Mouse (Mus musculus) stomach, embryonic 16.5 days (tissue): ENCODE measurements around the gene Tbccd1. TPM values are rescaled to one million over a fixed set of nuclear protein-coding genes. Genes with fewer than 3 reads are reported as not detected.
A peak's percentile ranks its signal among the peaks of the same experiment; 100 is the strongest.

ENCODE experiments used
- ATAC-seq: fragments of 200-750 bp; cut with Nextera tagmentation; 2 replicates; pipeline ENCODE4 v1.8.0; 2017; ENCODE audit warnings: moderate number of reproducible peaks, moderate TSS enrichment; ENCODE audit not compliant: insufficient read depth, low FRiP score
- H3K27ac ChIP-seq: fragments of 300-500 bp; sonication (generic); 2 replicates; pipeline ENCODE4 v1.5.1; 2014; ENCODE audit warnings: low read length
- H3K27me3 ChIP-seq: fragments of 300-500 bp; sonication (generic); 2 replicates; pipeline ENCODE4 v1.6.1; 2014; ENCODE audit warnings: low read length, control low read depth, mixed read lengths; ENCODE audit not compliant: control insufficient read depth, insufficient read depth
- H3K36me3 ChIP-seq: fragments of 300-500 bp; sonication (generic); 2 replicates; pipeline ENCODE4 v1.6.1; 2014; ENCODE audit warnings: low read length; ENCODE audit not compliant: control insufficient read depth, insufficient read depth
- H3K4me1 ChIP-seq: fragments of 300-500 bp; sonication (generic); 2 replicates; pipeline ENCODE4 v1.6.1; 2014; ENCODE audit warnings: low read length, control low read depth, mixed read lengths; ENCODE audit not compliant: control insufficient read depth, insufficient read depth
- H3K4me2 ChIP-seq: fragments of 300-500 bp; sonication (generic); 2 replicates; pipeline ENCODE4 v1.6.1; 2014; ENCODE audit warnings: low read depth, low read length, mixed read lengths
- H3K4me3 ChIP-seq: fragments of 300-500 bp; sonication (generic); replicated peaks from 2 replicates; pipeline ENCODE4 v1.5.1; 2014; ENCODE audit warnings: mild to moderate bottlenecking, low read length
- H3K9ac ChIP-seq: fragments of 300-500 bp; sonication (generic); 2 replicates; pipeline ENCODE4 v1.6.1; 2014; ENCODE audit warnings: low read length
- H3K9me3 ChIP-seq: fragments of 300-500 bp; sonication (generic); replicated peaks from 2 replicates; pipeline ENCODE4 v1.6.1; 2016; ENCODE audit warnings: low read length, control low read depth; ENCODE audit not compliant: control insufficient read depth
- WGBS: fragments of 180-500 bp; shearing (Covaris S2); extraction: QIAGEN DNeasy Blood & Tissue Kit; methylation state at CpG from one replicate; pipeline ENCODE4 v1.1.7; 2014; 5-methylcytosine and 5-hydroxymethylcytosine counted together
- polyA plus RNA-seq: library from polyadenylated mRNA; unstranded; fragments of >200 nt; fragmentation: Nextera tagmentation; extraction: Ambion mirVana; gene quantifications from 2 replicates; pipeline ENCODE4 v1.2.1, GENCODE M21; 2015

Tbccd1 gene
- polyA plus RNA-seq, 1 experiment from 2014 or later = 29.8 TPM

GRCm38 (mm10) chr16:22844834-22845233, 12.6 kb downstream of the Tbccd1 start:
- 60% methylated on average over 5 of the region's 5 CpGs for WGBS
- Histone ChIP-seq H3K36me3 (no peaks in the 10 kb centered on the region), H3K27me3 (no peaks in the 10 kb centered on the region), H3K9ac (peak overlapping the region; percentile 82), H3K4me1 (peaks cover 17% of the 10 kb centered on the region; the same call in 1 of the 2 replicates), H3K9me3 (no peaks in the 10 kb centered on the region), H3K4me2 (peak overlapping the region; percentile 95), H3K27ac (peak overlapping the region; percentile 31), H3K4me3 (peak overlapping the region; percentile 58)
- ATAC-seq = no peak

GRCm38 (mm10) chr16:22844061-22844801, 13.2 kb downstream of the Tbccd1 start:
- Histone ChIP-seq H3K36me3 (no peaks in the 10 kb centered on the region), H3K9me3 (no peaks in the 10 kb centered on the region), H3K27me3 (no peaks in the 10 kb centered on the region), H3K4me2 (peak overlapping the region; percentile 95), H3K27ac (peak overlapping the region; percentile 31), H3K9ac (peak overlapping the region; percentile 82), H3K4me1 (peaks cover 17% of the 10 kb centered on the region; the same call in 1 of the 2 replicates), H3K4me3 (peak overlapping the region; percentile 58)
- 6% methylated on average over 26 of the region's 26 CpGs for WGBS
- peak; percentile 87 for ATAC-seq

- 74% methylated on average over 5 of the region's 5 CpGs for WGBS
- H3K36me3 ChIP-seq = 0 out of 2 replicates have a peak, but pooled peaks cover 2% of the 10 kb centered on the region
- H3K4me1 ChIP-seq = peaks cover 17% of the 10 kb centered on the region; the same call in 1 of the 2 replicates
- H3K27me3 ChIP-seq = no peaks in the 10 kb centered on the region
- peak; percentile 81; the same call in 1 of the 2 replicates for ATAC-seq
- H3K9me3 ChIP-seq = no peaks in the 10 kb centered on the region
- H3K4me3 ChIP-seq = no peak overlapping the region
- no peak overlapping the region for H3K27ac ChIP-seq
- no peak overlapping the region for H3K9ac ChIP-seq
- H3K4me2 ChIP-seq = no peak overlapping the region
Observed at GRCm38 (mm10) chr16:22842871-22843270, 14.6 kb downstream of the Tbccd1 start.

- Histone ChIP-seq H3K36me3 (0 out of 2 replicates have a peak, but pooled peaks cover 5% of the 10 kb centered on the region), H3K27ac (no peak overlapping the region), H3K4me3 (no peak overlapping the region), H3K9ac (no peak overlapping the region), H3K4me2 (no peak overlapping the region), H3K4me1 (0 out of 2 replicates have a peak, but pooled peaks cover 6% of the 10 kb centered on the region), H3K27me3 (no peaks in the 10 kb centered on the region), H3K9me3 (no peaks in the 10 kb centered on the region)
- WGBS = 87% methylated on average over 3 of the region's 3 CpGs
- no peak for ATAC-seq
Observed at GRCm38 (mm10) chr16:22839146-22839857, 18.2 kb downstream of the Tbccd1 start.

- 92% methylated on average over 3 of the region's 3 CpGs for WGBS
- Histone ChIP-seq H3K36me3 (peaks cover 11% of the 10 kb centered on the region; the same call in 1 of the 2 replicates), H3K9ac (no peak overlapping the region), H3K4me3 (no peak overlapping the region), H3K4me1 (no peaks in the 10 kb centered on the region), H3K27me3 (no peaks in the 10 kb centered on the region), H3K9me3 (no peaks in the 10 kb centered on the region), H3K27ac (no peak overlapping the region), H3K4me2 (no peak overlapping the region)
- ATAC-seq = no peak
Observed at GRCm38 (mm10) chr16:22832932-22833525, 24.4 kb downstream of the Tbccd1 start.

- ATAC-seq = no peak
- WGBS = 48% methylated on average over 8 of the region's 8 CpGs
- no peaks in the 10 kb centered on the region for H3K27me3 ChIP-seq
- no peak overlapping the region for H3K4me2 ChIP-seq
- H3K9me3 ChIP-seq = no peaks in the 10 kb centered on the region
- no peak overlapping the region for H3K9ac ChIP-seq
- no peak overlapping the region for H3K4me3 ChIP-seq
- 0 out of 2 replicates have a peak, but pooled peaks cover 3% of the 10 kb centered on the region for H3K36me3 ChIP-seq
- no peak overlapping the region for H3K27ac ChIP-seq
- no peaks in the 10 kb centered on the region for H3K4me1 ChIP-seq
Observed at GRCm38 (mm10) chr16:22820731-22821130, 36.7 kb downstream of the Tbccd1 start.

- 42% methylated on average over 2 of the region's 2 CpGs for WGBS
- Histone ChIP-seq H3K9ac (no peak within 1 kb of the TSS), H3K27ac (no peak within 1 kb of the TSS), H3K4me1 (no peaks in the 10 kb centered on the region), H3K36me3 (no peaks in the 10 kb centered on the region), H3K9me3 (no peaks in the 10 kb centered on the region), H3K4me3 (no peak within 1 kb of the TSS), H3K4me2 (no peak within 1 kb of the TSS), H3K27me3 (no peaks in the 10 kb centered on the region)
- no peak for ATAC-seq
Observed at GRCm38 (mm10) chr16:22811477-22811876, 46.0 kb downstream of the Tbccd1 start, which contains the start of gene Crygs. TSS of gene Crygs (minus strand) at chr16:22811577.

GRCm38 (mm10) chr16:22807468-22808070, 49.9 kb downstream of the Tbccd1 start:
- Histone ChIP-seq H3K9me3 (no peaks in the 10 kb centered on the region), H3K27ac (no peak overlapping the region), H3K4me2 (peak overlapping the region; percentile 47), H3K4me1 (no peaks in the 10 kb centered on the region), H3K36me3 (no peaks in the 10 kb centered on the region), H3K27me3 (no peaks in the 10 kb centered on the region), H3K9ac (no peak overlapping the region; the same call in 1 of the 2 replicates), H3K4me3 (peak overlapping the region; percentile 18; the same call in 1 of the 2 replicates)
- no peak for ATAC-seq
- 9% methylated on average over 17 of the region's 17 CpGs for WGBS
